16 mouse cellular contexts compared by ENCODE assay signal in the genomic region with DNA sequence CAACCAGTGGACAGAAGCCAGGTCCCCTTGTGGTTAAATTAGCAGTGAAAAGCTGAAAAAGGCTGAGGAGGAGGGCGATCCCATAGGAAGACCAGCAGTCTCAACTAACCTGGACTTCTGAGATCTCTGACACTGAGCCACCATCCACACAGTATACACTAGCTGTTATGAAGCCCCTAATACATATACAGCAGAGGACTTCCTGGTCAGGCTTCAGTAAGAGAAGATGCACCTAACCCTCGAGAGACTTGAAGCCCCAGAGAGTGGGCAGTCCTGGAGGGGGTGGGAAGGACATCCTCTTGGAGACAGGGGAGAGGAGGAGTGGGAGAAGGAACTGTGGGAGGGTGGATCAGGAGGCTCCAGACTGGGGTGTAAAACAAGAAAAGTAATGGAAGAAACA.
"Had no signal": no experiment of that assay in that cellular context is flagged by ENCODE, and none has a peak within 500 bp of the region (broad histone marks: within the 10 kb centered on the region; RNA-seq: fewer than 3 reads in every experiment).

No protein-coding gene starts in this region.

- H3K4me2 ChIP-seq: neural tube, embryonic 13.5 days; neural tube, embryonic 15.5 days; stomach, embryonic 15.5 days had no signal

- H3K27me3 ChIP-seq: neural tube, embryonic 13.5 days; neural tube, embryonic 15.5 days; stomach, embryonic 15.5 days had no signal

- H3K9ac ChIP-seq: neural tube, embryonic 13.5 days; neural tube, embryonic 15.5 days; stomach, embryonic 15.5 days had no signal

- DNase-seq: retina, postnatal 1 day; right cerebral cortex, adult 18-20 months; right cerebral cortex, postnatal 14 days; right cerebral cortex, postnatal 25 days; right cerebral cortex, postnatal 4 days; spleen, adult 18-20 months; thymus, adult 18-20 months; thymus, adult 2 months; thymus, postnatal 14 days; thymus, postnatal 25 days; thymus, postnatal 36 days; thymus, postnatal 4 days had no signal

- H3K4me3 ChIP-seq: neural tube, embryonic 13.5 days; neural tube, embryonic 15.5 days; stomach, embryonic 15.5 days had no signal

- H3K36me3 ChIP-seq: neural tube, embryonic 13.5 days; neural tube, embryonic 15.5 days; stomach, embryonic 15.5 days had no signal

- H3K9me3 ChIP-seq: neural tube, embryonic 13.5 days; neural tube, embryonic 15.5 days; stomach, embryonic 15.5 days had no signal

- H3K27ac ChIP-seq: neural tube, embryonic 13.5 days; neural tube, embryonic 15.5 days; stomach, embryonic 15.5 days; stomach, postnatal 0 days had no signal

- H3K4me1 ChIP-seq: neural tube, embryonic 13.5 days; neural tube, embryonic 15.5 days; stomach, embryonic 15.5 days had no signal
